Mouse (Mus musculus) hindbrain, embryonic 14.5 days (tissue): ENCODE data around the gene Fgfr2. TPM values are rescaled to one million over a fixed set of nuclear protein-coding genes. Genes with fewer than 3 reads are reported as not detected.

Experiments
- ATAC-seq: fragments of 200-750 bp; cut with Nextera tagmentation; 2 replicates; pipeline ENCODE4 v1.8.0; 2017; ENCODE audit warnings: moderate number of reproducible peaks, mild to moderate bottlenecking, moderate TSS enrichment, moderate library complexity; ENCODE audit not compliant: low FRiP score
- DNase-seq: peaks from one replicate; pipeline ENCODE4 v3.0.0-alpha.2; 2015; ENCODE audit warnings: low spot score
- H3K27ac ChIP-seq: fragments of 300-500 bp; sonication (generic); 2 replicates; pipeline ENCODE4 v1.5.1; 2014; ENCODE audit warnings: mild to moderate bottlenecking, moderate library complexity
- H3K27me3 ChIP-seq: fragments of 300-500 bp; sonication (generic); 2 replicates; pipeline ENCODE4 v1.6.1; 2014; ENCODE audit warnings: mild to moderate bottlenecking, low read length, mixed read lengths; ENCODE audit not compliant: control insufficient read depth, insufficient read depth
- H3K36me3 ChIP-seq: fragments of 300-500 bp; sonication (generic); replicated peaks from 2 replicates; pipeline ENCODE4 v1.6.1; 2014; ENCODE audit not compliant: control insufficient read depth, insufficient read depth
- H3K4me1 ChIP-seq: fragments of 300-500 bp; sonication (generic); replicated peaks from 2 replicates; pipeline ENCODE4 v1.6.1; 2014; ENCODE audit warnings: antibody characterized with exemption, low read length, mixed read lengths; ENCODE audit not compliant: control insufficient read depth, insufficient read depth
- H3K4me2 ChIP-seq: fragments of 300-500 bp; sonication (generic); replicated peaks from 2 replicates; pipeline ENCODE4 v1.6.1; 2014; ENCODE audit warnings: mild to moderate bottlenecking, moderate library complexity
- H3K4me3 ChIP-seq: fragments of 300-500 bp; sonication (generic); replicated peaks from 2 replicates; pipeline ENCODE4 v1.5.1; 2014; ENCODE audit warnings: mild to moderate bottlenecking, low read length
- H3K9ac ChIP-seq: fragments of 300-500 bp; sonication (generic); 2 replicates; pipeline ENCODE4 v1.6.1; 2014
- H3K9me3 ChIP-seq: fragments of 300-500 bp; sonication (generic); 2 replicates; pipeline ENCODE4 v1.6.1; 2016; ENCODE audit warnings: low read length; ENCODE audit not compliant: control insufficient read depth
- WGBS: fragments of 180-500 bp; shearing (Covaris S2); extraction: QIAGEN DNeasy Blood & Tissue Kit; methylation state at CpG from one replicate; pipeline ENCODE4 v1.1.7; 2014; 5-methylcytosine and 5-hydroxymethylcytosine counted together
- polyA plus RNA-seq: library from polyadenylated mRNA; unstranded; fragments of >200 nt; fragmentation: Nextera tagmentation; extraction: Ambion mirVana; gene quantifications from 2 replicates; pipeline ENCODE4 v1.2.1, GENCODE M21; 2014

Fgfr2 gene
- polyA plus RNA-seq, 1 experiment from 2014 or later: 43.5 TPM

- no peak for ATAC-seq
- H3K4me2 ChIP-seq: no peak overlapping the region
- no peaks in the 10 kb centered on the region for H3K27me3 ChIP-seq
- no peak overlapping the region for H3K4me3 ChIP-seq
- peaks cover 62% of the 10 kb centered on the region for H3K4me1 ChIP-seq
- no peaks in the 10 kb centered on the region for H3K36me3 ChIP-seq
- H3K9ac ChIP-seq: peak overlapping the region; percentile 16; the same call in 1 of the 2 replicates
- H3K27ac ChIP-seq: peak overlapping the region; percentile 63
- H3K9me3 ChIP-seq: no peaks in the 10 kb centered on the region
- WGBS: 62% methylated on average over 13 of the region's 13 CpGs
- DNase-seq: no peak
Measured at GRCm38 (mm10) chr7:132806926-132807857, 316.0 kb downstream of the Fgfr2 start.

- Histone ChIP-seq H3K4me3 (no peak overlapping the region), H3K9me3 (no peaks in the 10 kb centered on the region), H3K27me3 (no peaks in the 10 kb centered on the region), H3K36me3 (no peaks in the 10 kb centered on the region), H3K4me2 (no peak overlapping the region), H3K27ac (peak overlapping the region; percentile 63), H3K9ac (no peak overlapping the region), H3K4me1 (peaks cover 53% of the 10 kb centered on the region)
- WGBS: 50% methylated on average over 5 of the region's 5 CpGs
- DNase-seq (no peak), ATAC-seq (no peak)
Measured at GRCm38 (mm10) chr7:132806286-132806685, 316.9 kb downstream of the Fgfr2 start.

DNA sequence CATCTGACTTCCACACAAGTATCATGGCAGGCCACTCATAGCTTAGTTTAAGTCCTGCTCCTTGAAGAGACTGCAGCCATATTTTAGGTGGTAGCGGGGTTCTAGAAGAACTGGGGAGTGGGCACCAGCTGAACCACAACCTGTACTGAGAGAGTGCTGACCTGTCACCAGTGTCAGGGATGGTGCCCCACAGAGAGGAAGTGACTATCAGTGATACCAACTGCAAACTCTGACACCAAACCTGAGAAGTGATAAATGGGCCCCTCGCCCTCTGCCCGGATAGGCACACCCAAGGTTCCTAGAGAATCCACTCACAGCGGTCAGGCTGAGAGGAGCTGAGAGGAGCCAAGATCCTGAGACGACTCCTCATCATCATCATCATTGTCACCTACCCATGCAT lies 318.2 kb downstream of the Fgfr2 start:
- H3K27ac ChIP-seq: no peak overlapping the region
- H3K36me3 ChIP-seq: no peaks in the 10 kb centered on the region
- no peak overlapping the region for H3K9ac ChIP-seq
- no peak overlapping the region for H3K4me2 ChIP-seq
- peaks cover 43% of the 10 kb centered on the region for H3K4me1 ChIP-seq
- H3K9me3 ChIP-seq: no peaks in the 10 kb centered on the region
- ATAC-seq (no peak), DNase-seq (no peak)
- no peaks in the 10 kb centered on the region for H3K27me3 ChIP-seq
- 92% methylated on average over 5 of the region's 5 CpGs for WGBS
- no peak overlapping the region for H3K4me3 ChIP-seq

GRCm38 (mm10) chr7:132804461-132804860 lies 318.7 kb downstream of the Fgfr2 start:
- no peak overlapping the region for H3K4me2 ChIP-seq
- H3K4me1 ChIP-seq: peaks cover 38% of the 10 kb centered on the region
- no peak for ATAC-seq
- H3K27me3 ChIP-seq: no peaks in the 10 kb centered on the region
- H3K4me3 ChIP-seq: no peak overlapping the region
- H3K36me3 ChIP-seq: no peaks in the 10 kb centered on the region
- WGBS: 91% methylated on average over 7 of the region's 7 CpGs
- no peak for DNase-seq
- H3K9ac ChIP-seq: no peak overlapping the region
- no peak overlapping the region for H3K27ac ChIP-seq
- no peaks in the 10 kb centered on the region for H3K9me3 ChIP-seq

DNA sequence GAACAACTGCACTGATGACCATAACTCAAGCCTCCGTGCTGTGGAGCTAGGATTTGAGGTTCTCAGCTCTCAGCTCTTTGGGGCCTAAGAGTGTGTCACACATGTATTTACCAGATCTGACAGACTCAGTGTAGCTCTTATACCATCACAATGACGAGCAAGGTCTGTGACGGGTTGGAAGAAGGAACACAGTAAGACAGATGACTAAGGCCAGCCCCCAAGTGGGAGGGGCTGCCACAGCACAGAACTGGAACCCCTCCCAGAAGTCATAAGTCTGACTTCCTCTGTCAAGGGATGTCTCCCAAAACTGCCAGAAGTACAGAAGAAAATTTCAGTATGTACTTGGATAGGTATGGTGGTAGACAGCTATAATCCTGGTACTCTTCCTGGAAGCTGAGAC lies 319.2 kb downstream of the Fgfr2 start:
- H3K27me3 ChIP-seq: no peaks in the 10 kb centered on the region
- 76% methylated on average over 3 of the region's 3 CpGs for WGBS
- H3K9me3 ChIP-seq: no peaks in the 10 kb centered on the region
- H3K27ac ChIP-seq: no peak overlapping the region
- no peak overlapping the region for H3K9ac ChIP-seq
- no peaks in the 10 kb centered on the region for H3K36me3 ChIP-seq
- H3K4me3 ChIP-seq: no peak overlapping the region
- ATAC-seq: no peak
- no peak for DNase-seq
- peaks cover 33% of the 10 kb centered on the region for H3K4me1 ChIP-seq
- H3K4me2 ChIP-seq: no peak overlapping the region

- ATAC-seq (no peak), DNase-seq (no peak)
- Histone ChIP-seq H3K4me3 (no peak overlapping the region), H3K9ac (no peak overlapping the region), H3K9me3 (no peaks in the 10 kb centered on the region), H3K27me3 (no peaks in the 10 kb centered on the region), H3K4me2 (no peak overlapping the region), H3K36me3 (no peaks in the 10 kb centered on the region), H3K27ac (no peak overlapping the region), H3K4me1 (peaks cover 27% of the 10 kb centered on the region)
- WGBS: 88% methylated on average over 2 of the region's 2 CpGs
Measured at GRCm38 (mm10) chr7:132803336-132803735, 319.8 kb downstream of the Fgfr2 start.

DNA sequence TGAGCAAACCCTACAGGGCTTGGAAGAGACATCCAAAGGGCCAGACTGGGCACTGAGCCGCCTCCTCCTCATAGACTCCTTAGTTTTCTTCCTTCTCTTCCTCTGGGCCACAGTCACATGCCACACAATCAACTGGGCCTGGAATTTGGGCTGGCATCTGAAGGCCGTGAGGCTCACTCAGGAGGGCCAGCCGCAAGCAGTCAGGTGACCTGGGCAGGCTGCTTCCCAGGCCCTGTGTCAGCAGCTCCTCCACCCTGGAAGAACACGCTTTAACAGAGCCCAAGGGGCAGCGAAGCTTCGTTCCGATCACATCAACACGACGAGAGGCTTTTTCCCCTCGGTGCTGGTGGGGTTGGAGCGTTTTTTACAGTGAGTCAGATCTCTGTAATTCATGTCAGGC lies 320.5 kb downstream of the Fgfr2 start:
- no peaks in the 10 kb centered on the region for H3K36me3 ChIP-seq
- no peak for DNase-seq
- no peaks in the 10 kb centered on the region for H3K9me3 ChIP-seq
- no peak overlapping the region for H3K27ac ChIP-seq
- H3K9ac ChIP-seq: no peak overlapping the region
- no peak for ATAC-seq
- peaks cover 23% of the 10 kb centered on the region for H3K4me1 ChIP-seq
- 83% methylated on average over 11 of the region's 11 CpGs for WGBS
- H3K27me3 ChIP-seq: no peaks in the 10 kb centered on the region
- H3K4me2 ChIP-seq: no peak overlapping the region
- H3K4me3 ChIP-seq: no peak overlapping the region

DNA sequence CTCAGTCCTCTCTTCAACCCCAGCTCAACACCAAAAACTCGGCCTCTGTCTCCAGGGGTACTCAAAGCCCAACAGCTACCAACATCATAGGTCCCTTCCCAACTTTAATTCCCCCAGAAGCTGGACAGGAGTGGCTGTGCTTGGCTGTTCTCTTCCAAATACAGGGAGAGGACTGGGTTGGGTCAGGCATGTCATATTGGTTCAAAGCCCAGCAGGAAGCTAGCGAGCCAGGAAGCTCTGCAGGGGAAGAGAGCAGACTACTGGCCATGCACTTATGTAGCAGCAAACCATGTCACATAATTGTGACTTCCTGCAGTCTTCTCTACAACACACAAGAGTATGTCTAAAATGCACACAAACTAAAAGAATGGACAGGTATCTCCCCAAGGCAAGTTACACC lies 321.1 kb downstream of the Fgfr2 start:
- WGBS: 87% methylated on average over 2 of the region's 2 CpGs
- H3K27ac ChIP-seq: no peak overlapping the region
- peaks cover 17% of the 10 kb centered on the region for H3K4me1 ChIP-seq
- DNase-seq: no peak
- no peaks in the 10 kb centered on the region for H3K36me3 ChIP-seq
- H3K9ac ChIP-seq: no peak overlapping the region
- no peak overlapping the region for H3K4me3 ChIP-seq
- no peak for ATAC-seq
- no peak overlapping the region for H3K4me2 ChIP-seq
- H3K27me3 ChIP-seq: no peaks in the 10 kb centered on the region
- H3K9me3 ChIP-seq: no peaks in the 10 kb centered on the region

DNA sequence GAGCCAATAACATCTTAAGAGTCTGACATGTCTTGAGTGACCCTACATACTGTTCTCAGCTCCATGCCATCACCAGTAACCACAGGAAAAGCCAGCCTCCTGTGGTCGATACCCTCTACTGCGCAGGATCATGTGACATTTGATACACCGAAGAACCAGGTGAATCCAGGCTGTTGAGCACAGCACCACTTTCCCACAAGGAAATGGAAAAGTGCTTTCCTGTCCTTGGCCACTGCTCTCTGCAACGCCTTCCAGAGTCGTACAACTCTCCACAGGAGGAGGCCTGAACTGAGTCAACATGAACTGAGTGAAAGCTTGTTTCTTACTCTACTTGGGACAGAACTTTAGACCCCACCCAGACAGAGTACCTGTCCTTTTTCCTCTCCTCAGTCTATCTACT lies 321.6 kb downstream of the Fgfr2 start:
- Histone ChIP-seq H3K27me3 (no peaks in the 10 kb centered on the region), H3K36me3 (no peaks in the 10 kb centered on the region), H3K9me3 (no peaks in the 10 kb centered on the region), H3K4me3 (no peak overlapping the region), H3K9ac (no peak overlapping the region), H3K27ac (no peak overlapping the region), H3K4me1 (peaks cover 11% of the 10 kb centered on the region), H3K4me2 (no peak overlapping the region)
- WGBS: 87% methylated on average over 5 of the region's 5 CpGs
- DNase-seq (no peak), ATAC-seq (no peak)
